Mouse (Mus musculus) midbrain, postnatal 0 days (tissue): ENCODE results near the gene Fkbp15. TPM values are rescaled to one million over a fixed set of nuclear protein-coding genes. Genes with fewer than 3 reads are reported as not detected.

ENCODE experiments used
- ATAC-seq: fragments of 200-750 bp; cut with Nextera tagmentation; 2 replicates; pipeline ENCODE4 v1.8.0; 2017; ENCODE audit warnings: moderate number of reproducible peaks, mild to moderate bottlenecking, moderate TSS enrichment, moderate library complexity; ENCODE audit not compliant: low FRiP score
- DNase-seq: peaks from one replicate; pipeline ENCODE4 v3.0.0-alpha.2; 2015; ENCODE audit warnings: low spot score
- H3K27ac ChIP-seq: fragments of 300-500 bp; sonication (generic); 2 replicates; pipeline ENCODE4 v1.5.1; 2014; ENCODE audit warnings: low read depth, mild to moderate bottlenecking, low read length, mixed read lengths
- H3K27me3 ChIP-seq: fragments of 300-500 bp; sonication (generic); 2 replicates; pipeline ENCODE4 v1.6.1; 2014; ENCODE audit warnings: low read length, control low read depth, mixed read lengths; ENCODE audit not compliant: insufficient read depth
- H3K36me3 ChIP-seq: fragments of 300-500 bp; sonication (generic); 2 replicates; pipeline ENCODE4 v1.6.1; 2014; ENCODE audit warnings: low read length, control low read depth, mixed read lengths; ENCODE audit not compliant: insufficient read depth
- H3K4me1 ChIP-seq: fragments of 300-500 bp; sonication (generic); 2 replicates; pipeline ENCODE4 v1.6.1; 2014; ENCODE audit warnings: mild to moderate bottlenecking, control low read depth, antibody characterized with exemption, low read length, mixed read lengths; ENCODE audit not compliant: insufficient read depth
- H3K4me2 ChIP-seq: fragments of 300-500 bp; sonication (generic); 2 replicates; pipeline ENCODE4 v1.6.1; 2014; ENCODE audit warnings: low read depth, mild to moderate bottlenecking, low read length, mixed read lengths; ENCODE audit not compliant: poor library complexity, severe bottlenecking
- H3K4me3 ChIP-seq: fragments of 300-500 bp; sonication (generic); 2 replicates; pipeline ENCODE4 v1.5.1; 2014; ENCODE audit warnings: low read depth, mild to moderate bottlenecking, low read length, moderate library complexity
- H3K9ac ChIP-seq: fragments of 300-500 bp; sonication (generic); replicated peaks from 2 replicates; pipeline ENCODE4 v1.6.1; 2014; ENCODE audit warnings: mild to moderate bottlenecking, low read length, moderate library complexity, mixed read lengths; ENCODE audit not compliant: poor library complexity, severe bottlenecking
- H3K9me3 ChIP-seq: fragments of 300-500 bp; sonication (generic); 2 replicates; pipeline ENCODE4 v1.6.1; 2016; ENCODE audit warnings: low read length, control low read depth
- CTCF ChIP-seq: IDR thresholded peaks from 2 replicates; pipeline ENCODE4 v1.5.1; 2016; ENCODE audit warnings: antibody characterized with exemption, mild to moderate bottlenecking
- WGBS: fragments of 180-500 bp; shearing (Covaris S2); extraction: QIAGEN DNeasy Blood & Tissue Kit; methylation state at CpG from one replicate; pipeline ENCODE4 v1.1.7; 2014; 5-methylcytosine and 5-hydroxymethylcytosine counted together
- polyA plus RNA-seq: library from polyadenylated mRNA; unstranded; fragments of >200 nt; fragmentation: Nextera tagmentation; extraction: Ambion mirVana; gene quantifications from 2 replicates; pipeline ENCODE4 v1.2.1, GENCODE M21; 2015
- total RNA-seq: library from RNA; depleted of rRNA; stranded (reverse); fragments of >200 nt; gene quantifications from 2 replicates; pipeline ENCODE4 v1.2.3, GENCODE M21; 2014

The Fkbp15 gene
- total and polyA plus RNA-seq, 2 experiments from 2014 or later = 20.2 to 37.5 TPM

- H3K9me3 ChIP-seq = no peaks in the 10 kb centered on the region
- H3K4me2 ChIP-seq = no peak overlapping the region
- H3K4me1 ChIP-seq = no peaks in the 10 kb centered on the region
- no peak for TF ChIP-seq CTCF
- no peak overlapping the region for H3K9ac ChIP-seq
- DNase-seq (no peak), ATAC-seq (no peak)
- 82% methylated on average over 4 of the region's 4 CpGs for WGBS
- H3K27ac ChIP-seq = no peak overlapping the region
- no peak overlapping the region for H3K4me3 ChIP-seq
- H3K27me3 ChIP-seq = no peaks in the 10 kb centered on the region
- peaks cover 56% of the 10 kb centered on the region for H3K36me3 ChIP-seq
Measured at GRCm38 (mm10) chr4:62306840-62307239, 53.5 kb downstream of the Fkbp15 start.

- no peak for TF ChIP-seq CTCF
- Histone ChIP-seq H3K4me2 (no peak overlapping the region), H3K4me3 (no peak overlapping the region), H3K27me3 (no peaks in the 10 kb centered on the region), H3K36me3 (peaks cover 61% of the 10 kb centered on the region), H3K9ac (no peak overlapping the region), H3K4me1 (no peaks in the 10 kb centered on the region), H3K9me3 (no peaks in the 10 kb centered on the region), H3K27ac (no peak overlapping the region)
- DNase-seq (no peak), ATAC-seq (no peak)
- 94% methylated on average over 1 of the region's 1 CpGs for WGBS
Measured at GRCm38 (mm10) chr4:62306301-62306700, 54.0 kb downstream of the Fkbp15 start.

- ATAC-seq (no peak), DNase-seq (no peak)
- 93% methylated on average over 1 of the region's 1 CpGs for WGBS
- Histone ChIP-seq H3K9me3 (no peaks in the 10 kb centered on the region), H3K4me3 (no peak overlapping the region), H3K4me1 (no peaks in the 10 kb centered on the region), H3K36me3 (peaks cover 81% of the 10 kb centered on the region), H3K27ac (no peak overlapping the region), H3K27me3 (no peaks in the 10 kb centered on the region), H3K9ac (no peak overlapping the region), H3K4me2 (no peak overlapping the region)
- no peak for TF ChIP-seq CTCF
Measured at GRCm38 (mm10) chr4:62303288-62303687, 57.1 kb downstream of the Fkbp15 start.

GRCm38 (mm10) chr4:62302795-62303194 is 57.6 kb downstream of the Fkbp15 start:
- H3K36me3 ChIP-seq = peaks cover 82% of the 10 kb centered on the region
- H3K9me3 ChIP-seq = no peaks in the 10 kb centered on the region
- TF ChIP-seq CTCF = no peak
- WGBS = 80% methylated on average over 2 of the region's 2 CpGs
- no peak overlapping the region for H3K4me3 ChIP-seq
- H3K4me2 ChIP-seq = no peak overlapping the region
- H3K9ac ChIP-seq = no peak overlapping the region
- H3K27me3 ChIP-seq = no peaks in the 10 kb centered on the region
- no peaks in the 10 kb centered on the region for H3K4me1 ChIP-seq
- DNase-seq (no peak), ATAC-seq (no peak)
- H3K27ac ChIP-seq = no peak overlapping the region

GRCm38 (mm10) chr4:62300001-62300400 is 60.3 kb downstream of the Fkbp15 start:
- no peaks in the 10 kb centered on the region for H3K9me3 ChIP-seq
- H3K4me1 ChIP-seq = no peaks in the 10 kb centered on the region
- ATAC-seq (no peak), DNase-seq (no peak)
- peaks cover 87% of the 10 kb centered on the region for H3K36me3 ChIP-seq
- H3K9ac ChIP-seq = no peak overlapping the region
- no peak for TF ChIP-seq CTCF
- H3K4me2 ChIP-seq = no peak overlapping the region
- no peaks in the 10 kb centered on the region for H3K27me3 ChIP-seq
- WGBS = 97% methylated on average over 2 of the region's 2 CpGs
- no peak overlapping the region for H3K27ac ChIP-seq
- H3K4me3 ChIP-seq = no peak overlapping the region

GRCm38 (mm10) chr4:62297280-62298130 is 62.8 kb downstream of the Fkbp15 start:
- H3K4me3 ChIP-seq = no peak overlapping the region
- H3K9ac ChIP-seq = no peak overlapping the region
- peaks cover 69% of the 10 kb centered on the region for H3K36me3 ChIP-seq
- WGBS = 90% methylated on average over 3 of the region's 3 CpGs
- ATAC-seq = no peak
- no peaks in the 10 kb centered on the region for H3K27me3 ChIP-seq
- no peaks in the 10 kb centered on the region for H3K9me3 ChIP-seq
- no peak for TF ChIP-seq CTCF
- H3K27ac ChIP-seq = no peak overlapping the region
- DNase-seq = no peak
- H3K4me1 ChIP-seq = no peaks in the 10 kb centered on the region
- H3K4me2 ChIP-seq = no peak overlapping the region
